In genomic region chr11:14159366-14159765, GRCm38 (mm10) we compare ENCODE assay signal across 16 mouse cellular contexts.
A peak's percentile ranks its signal among the peaks of the same experiment; 100 is the strongest.
DNase-seq lines count a peak whose midpoint lies in the region.
"Had no signal": no experiment of that assay in that cellular context is flagged by ENCODE, and none has a peak within 500 bp of the region (broad histone marks: within the 10 kb centered on the region; RNA-seq: fewer than 3 reads in every experiment).

No protein-coding gene starts in this region.

- DNase-seq in ES-CJ7 (ENCODE audit: low read depth, low spot score) (peak; percentile 86), R1 (ENCODE audit: low read depth, low spot score) (peak; percentile 70), ZHBTc4 (ENCODE audit: low read depth, low spot score) (peak; percentile 82)
- DNase-seq in cerebellum, adult 18-20 months, result no peak
- no peak for DNase-seq in cerebellum, adult 8-10 months
- DNase-seq: adrenal gland, adult 2 months; adrenal gland, postnatal 10 days; adrenal gland, postnatal 25 days; B cell, adult 2 months; cerebellum, adult 11 months; cerebellum, adult 2 months; cerebellum, adult 9-11 months; cerebellum, postnatal 14 days; cerebellum, postnatal 36 days; embryo, embryonic 11 days; forebrain, postnatal 0 days had no signal

Comparison
In these comparisons a context has a peak if more than half of its experiments do, and no peak if none do; other contexts are left out.
1. DNase-seq: peak in ES-CJ7 (single experiment), R1 (single experiment) and ZHBTc4 (single experiment); none in cerebellum, adult 18-20 months (0 of 2) and cerebellum, adult 8-10 months (single experiment).